Mouse (Mus musculus) neural tube, embryonic 14.5 days (tissue): ENCODE data around the gene Gdpd2. TPM values are rescaled to one million over a fixed set of nuclear protein-coding genes. Genes with fewer than 3 reads are reported as not detected.

Experiments used
- ATAC-seq: fragments of 200-750 bp; cut with Nextera tagmentation; 2 replicates; pipeline ENCODE4 v1.8.0; 2017; ENCODE audit warnings: low read depth, mild to moderate bottlenecking, moderate TSS enrichment, moderate library complexity
- H3K27ac ChIP-seq: fragments of 300-500 bp; sonication (generic); 2 replicates; pipeline ENCODE4 v1.5.1; 2014; ENCODE audit warnings: low read depth, mild to moderate bottlenecking, control low read depth, low read length, moderate library complexity, mixed read lengths
- H3K27me3 ChIP-seq: fragments of 300-500 bp; sonication (generic); 2 replicates; pipeline ENCODE4 v1.6.1; 2014; ENCODE audit warnings: low read length; ENCODE audit not compliant: control insufficient read depth, insufficient read depth
- H3K36me3 ChIP-seq: fragments of 300-500 bp; sonication (generic); 2 replicates; pipeline ENCODE4 v1.6.1; 2014; ENCODE audit warnings: low read length, mixed read lengths; ENCODE audit not compliant: control insufficient read depth, insufficient read depth
- H3K4me1 ChIP-seq: fragments of 300-500 bp; sonication (generic); 2 replicates; pipeline ENCODE4 v1.6.1; 2014; ENCODE audit warnings: low read length; ENCODE audit not compliant: control insufficient read depth, insufficient read depth
- H3K4me2 ChIP-seq: fragments of 300-500 bp; sonication (generic); 2 replicates; pipeline ENCODE4 v1.6.1; 2014; ENCODE audit warnings: mild to moderate bottlenecking, low read depth, low read length, control low read depth
- H3K4me3 ChIP-seq: fragments of 300-500 bp; sonication (generic); 2 replicates; pipeline ENCODE4 v1.5.1; 2014; ENCODE audit warnings: low read depth, low read length, control low read depth, mixed read lengths
- H3K9ac ChIP-seq: fragments of 300-500 bp; sonication (generic); replicated peaks from 2 replicates; pipeline ENCODE4 v1.6.1; 2014; ENCODE audit warnings: low read depth, mild to moderate bottlenecking, control low read depth, low read length, mixed read lengths
- H3K9me3 ChIP-seq: fragments of 300-500 bp; sonication (generic); 2 replicates; pipeline ENCODE4 v1.6.1; 2016; ENCODE audit warnings: low read length; ENCODE audit not compliant: control insufficient read depth
- WGBS: fragments of 180-500 bp; shearing (Covaris S2); extraction: QIAGEN DNeasy Blood & Tissue Kit; methylation state at CpG from one replicate; pipeline ENCODE4 v1.1.7; 2014; 5-methylcytosine and 5-hydroxymethylcytosine counted together
- polyA plus RNA-seq: library from polyadenylated mRNA; unstranded; fragments of >200 nt; fragmentation: Nextera tagmentation; extraction: Ambion mirVana; gene quantifications from 2 replicates; pipeline ENCODE4 v1.2.1, GENCODE M21; 2014

Gdpd2 gene
- polyA plus RNA-seq, 1 experiment from 2014 or later, result 43.5 TPM

GRCm38 (mm10) chrX:100774341-100774811 is 44.7 kb downstream of the Gdpd2 start:
- no peaks in the 10 kb centered on the region for H3K36me3 ChIP-seq
- no peaks in the 10 kb centered on the region for H3K9me3 ChIP-seq
- no peaks in the 10 kb centered on the region for H3K4me1 ChIP-seq
- H3K4me2 ChIP-seq, result peak overlapping the region; percentile 23; the same call in 1 of the 2 replicates
- no peaks in the 10 kb centered on the region for H3K27me3 ChIP-seq
- 0 out of 2 replicates have a peak overlapping the region, but pooled peaks have one; percentile 25 for H3K9ac ChIP-seq
- H3K27ac ChIP-seq, result no peak overlapping the region
- H3K4me3 ChIP-seq, result peak overlapping the region; percentile 20; the same call in 1 of the 2 replicates
- ATAC-seq, result no peak
- WGBS, result 11% methylated on average over 9 of the region's 23 CpGs

- H3K9me3 ChIP-seq, result no peaks in the 10 kb centered on the region
- no peaks in the 10 kb centered on the region for H3K27me3 ChIP-seq
- no peak overlapping the region for H3K4me2 ChIP-seq
- no peaks in the 10 kb centered on the region for H3K4me1 ChIP-seq
- 94% methylated on average over 3 of the region's 3 CpGs for WGBS
- no peak overlapping the region for H3K27ac ChIP-seq
- no peak overlapping the region for H3K4me3 ChIP-seq
- H3K9ac ChIP-seq, result no peak overlapping the region
- no peak for ATAC-seq
- no peaks in the 10 kb centered on the region for H3K36me3 ChIP-seq
These were observed 45.7 kb downstream of the Gdpd2 start for GRCm38 (mm10) chrX:100775405-100775804.

- Histone ChIP-seq H3K9ac (no peak overlapping the region), H3K4me1 (no peaks in the 10 kb centered on the region), H3K27ac (no peak overlapping the region; the same call in 1 of the 2 replicates), H3K36me3 (no peaks in the 10 kb centered on the region), H3K27me3 (no peaks in the 10 kb centered on the region), H3K4me2 (peak overlapping the region; percentile 30; the same call in 1 of the 2 replicates), H3K4me3 (peak overlapping the region; percentile 38), H3K9me3 (no peaks in the 10 kb centered on the region)
- ATAC-seq, result peak; percentile 62
- 15% methylated on average over 9 of the region's 9 CpGs for WGBS
These were observed 46.8 kb downstream of the Gdpd2 start for GRCm38 (mm10) chrX:100776494-100776893.

GRCm38 (mm10) chrX:100776985-100777654 is 47.4 kb downstream of the Gdpd2 start:
- 13% methylated on average over 32 of the region's 49 CpGs for WGBS

GRCm38 (mm10) chrX:100777655-100778234 is 48.1 kb downstream of the Gdpd2 start:
- Histone ChIP-seq H3K4me2 (peak overlapping the region; percentile 30), H3K9me3 (no peaks in the 10 kb centered on the region), H3K36me3 (no peaks in the 10 kb centered on the region), H3K27ac (no peak overlapping the region), H3K4me1 (no peaks in the 10 kb centered on the region), H3K27me3 (no peaks in the 10 kb centered on the region), H3K9ac (peak overlapping the region; percentile 58), H3K4me3 (peak overlapping the region; percentile 38)
- no peak for ATAC-seq
- WGBS, result 26% methylated on average over 10 of the region's 10 CpGs

More at GRCm38 (mm10) chrX:100776985-100777654, 47.4 kb downstream of the Gdpd2 start:
- ATAC-seq, result peak; percentile 82
- Histone ChIP-seq H3K9ac (peak overlapping the region; percentile 58), H3K27ac (peak overlapping the region; percentile 48; the same call in 1 of the 2 replicates), H3K27me3 (no peaks in the 10 kb centered on the region), H3K4me1 (no peaks in the 10 kb centered on the region), H3K9me3 (no peaks in the 10 kb centered on the region), H3K36me3 (no peaks in the 10 kb centered on the region), H3K4me2 (peak overlapping the region; percentile 30), H3K4me3 (peak overlapping the region; percentile 38)

GRCm38 (mm10) chrX:100778397-100778796 is 48.7 kb downstream of the Gdpd2 start:
- peak overlapping the region; percentile 30 for H3K4me2 ChIP-seq
- WGBS, result 25% methylated on average over 5 of the region's 5 CpGs
- H3K9me3 ChIP-seq, result no peaks in the 10 kb centered on the region
- H3K27me3 ChIP-seq, result no peaks in the 10 kb centered on the region
- no peaks in the 10 kb centered on the region for H3K36me3 ChIP-seq
- no peak overlapping the region for H3K27ac ChIP-seq
- H3K4me1 ChIP-seq, result no peaks in the 10 kb centered on the region
- ATAC-seq, result no peak
- no peak overlapping the region for H3K9ac ChIP-seq
- H3K4me3 ChIP-seq, result peak overlapping the region; percentile 38; the same call in 1 of the 2 replicates

Other genes with a start within 250 kb of the Gdpd2 start
- gene Igbp1, start 235.6 kb upstream of the Gdpd2 start, polyA plus RNA-seq, result 28.2 and 32.4 TPM in 2 replicates
- gene Dgat2l6, start 205.0 kb upstream of the Gdpd2 start, polyA plus RNA-seq, result not detected in 2 replicates
- gene Awat1, start 157.6 kb upstream of the Gdpd2 start, polyA plus RNA-seq, result not detected in 2 replicates
- gene P2ry4, start 135.0 kb upstream of the Gdpd2 start, polyA plus RNA-seq, result not detected in 2 replicates
- not detected in 2 replicates for gene Arr3, start 124.4 kb upstream of the Gdpd2 start, polyA plus RNA-seq
- gene Kif4, start 104.1 kb upstream of the Gdpd2 start, polyA plus RNA-seq, result 2.1 and 3.4 TPM in 2 replicates
- 98.9 and 101 TPM in 2 replicates for gene Pdzd11, start 103.3 kb upstream of the Gdpd2 start, polyA plus RNA-seq
- 11.9 and 12.9 TPM in 2 replicates for gene Dlg3, start 37.8 kb downstream of the Gdpd2 start, polyA plus RNA-seq